Mouse (Mus musculus) bone marrow macrophage, adult 2 months (primary cell): ENCODE data around the gene 2810004N23Rik.

ENCODE experiments used
- CTCF ChIP-seq: IDR thresholded peaks from 2 replicates; pipeline ENCODE4 v1.5.1; 2012; ENCODE audit warnings: low read depth, mild to moderate bottlenecking, low read length, moderate library complexity
- POLR2A ChIP-seq: IDR thresholded peaks from 2 replicates; pipeline ENCODE4 v1.6.1; 2012; ENCODE audit warnings: mild to moderate bottlenecking, low read depth, low read length, borderline replicate concordance

- TF ChIP-seq CTCF (no peak), POLR2A (no peak)
Observed at GRCm38 (mm10) chr8:124905482-124905881, 42.6 kb upstream of the 2810004N23Rik start.
